Mouse (Mus musculus) retina, adult 2 months (tissue): ENCODE measurements at regions not wholly inside any gene's neighbourhood (a gene's known extent, or its start where the extent isn't known, plus 50 kb on each side); places are given as distances from the start of the nearest gene placed in this dataset.

ENCODE experiments used
- DNase-seq: peaks from one replicate; pipeline ENCODE4 v3.0.0-alpha.2; 2012; ENCODE audit warnings: low read depth, low spot score

DNA sequence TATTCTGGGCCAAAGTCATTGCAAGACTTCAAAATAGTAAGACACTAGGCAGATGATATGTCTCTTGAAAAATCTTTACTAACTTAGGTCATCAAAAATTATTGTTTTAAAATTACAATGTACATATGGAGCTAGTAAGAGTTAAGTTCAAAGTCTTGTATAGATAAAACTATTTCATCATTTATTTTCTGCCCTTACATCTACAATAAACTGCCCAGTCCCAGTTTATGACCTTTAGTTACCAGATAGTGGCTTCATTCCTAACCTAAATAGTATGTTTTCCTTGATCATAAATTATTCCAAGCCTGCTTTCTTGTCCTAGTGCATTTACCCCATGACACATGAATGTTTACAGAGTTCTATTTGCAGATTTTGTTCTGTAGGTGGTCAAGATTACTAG is 72.9 kb downstream of the Manea start:
- no peak for DNase-seq

GRCm38 (mm10) chr4:26259230-26260029 is 87.3 kb downstream of the Manea start:
- no peak for DNase-seq

GRCm38 (mm10) chr4:26255889-26256288 is 90.8 kb downstream of the Manea start:
- DNase-seq: no peak

GRCm38 (mm10) chr4:26247925-26248856 is 98.5 kb downstream of the Manea start:
- peak; percentile 36 for DNase-seq

DNA sequence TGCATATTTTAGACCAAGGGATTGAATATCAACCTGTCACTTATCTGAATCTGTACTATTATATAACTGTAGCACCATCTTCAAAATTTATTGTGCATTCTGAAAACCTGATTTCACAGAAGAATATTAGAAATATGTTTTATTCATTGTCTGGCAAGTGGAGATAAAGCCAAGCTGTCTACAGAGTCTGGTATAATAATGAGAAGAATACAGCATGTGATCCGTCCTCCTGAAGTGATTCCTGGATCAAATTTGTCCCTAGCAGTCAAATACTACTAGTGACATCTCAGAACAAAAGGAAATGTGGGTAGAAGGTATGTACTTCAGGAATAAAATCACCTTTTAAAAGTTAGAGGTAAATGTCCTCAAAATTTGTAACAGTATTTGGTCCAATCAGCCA is 123.4 kb downstream of the Manea start:
- no peak for DNase-seq
